Mouse (Mus musculus): ENCODE measurements around the gene Creb5.

Creb5 gene

GRCm38 (mm10) chr6:53287038-53287561, at the start of gene Creb5:
TSS of gene Creb5 (plus strand) at chr6:53287270.
- no peak for DNase-seq (ENCODE audit: extremely low read depth, low read depth)

GRCm38 (mm10) chr6:53259841-53260240, 27.2 kb upstream of the Creb5 start:
- no peak for DNase-seq (ENCODE audit: extremely low read depth, low read depth)

GRCm38 (mm10) chr6:53262401-53262800, 24.7 kb upstream of the Creb5 start:
- DNase-seq (ENCODE audit: extremely low read depth, low read depth), result no peak

- no peak for DNase-seq (ENCODE audit: extremely low read depth, low read depth)
Observed at GRCm38 (mm10) chr6:53267036-53267435, 20.0 kb upstream of the Creb5 start.

GRCm38 (mm10) chr6:53267732-53268505, 19.2 kb upstream of the Creb5 start:
- no peak for DNase-seq (ENCODE audit: extremely low read depth, low read depth)

GRCm38 (mm10) chr6:53271216-53271615, 15.9 kb upstream of the Creb5 start:
- DNase-seq (ENCODE audit: extremely low read depth, low read depth), result no peak

- DNase-seq (ENCODE audit: extremely low read depth, low read depth), result no peak
Observed at GRCm38 (mm10) chr6:53271636-53272035, 15.4 kb upstream of the Creb5 start.

- no peak for DNase-seq (ENCODE audit: extremely low read depth, low read depth)
Observed at GRCm38 (mm10) chr6:53286389-53287037, 557 bp upstream of the Creb5 start.

- DNase-seq (ENCODE audit: extremely low read depth, low read depth), result no peak
Observed at GRCm38 (mm10) chr6:53287562-53288381, 702 bp downstream of the Creb5 start.

GRCm38 (mm10) chr6:53288584-53289558, 1.8 kb downstream of the Creb5 start:
- no peak for DNase-seq (ENCODE audit: extremely low read depth, low read depth)

GRCm38 (mm10) chr6:53289659-53290058, 2.6 kb downstream of the Creb5 start:
- no peak for DNase-seq (ENCODE audit: extremely low read depth, low read depth)

GRCm38 (mm10) chr6:53290215-53290990, 3.3 kb downstream of the Creb5 start:
- DNase-seq (ENCODE audit: extremely low read depth, low read depth), result no peak

GRCm38 (mm10) chr6:53292931-53293330, 5.9 kb downstream of the Creb5 start:
- no peak for DNase-seq (ENCODE audit: extremely low read depth, low read depth)

GRCm38 (mm10) chr6:53297851-53298250, 10.8 kb downstream of the Creb5 start:
- DNase-seq (ENCODE audit: extremely low read depth, low read depth), result no peak

- DNase-seq (ENCODE audit: extremely low read depth, low read depth), result no peak
Observed at GRCm38 (mm10) chr6:53304201-53304600, 17.1 kb downstream of the Creb5 start.

- no peak for DNase-seq (ENCODE audit: extremely low read depth, low read depth)
Observed at GRCm38 (mm10) chr6:53306156-53306555, 19.1 kb downstream of the Creb5 start.

- no peak for DNase-seq (ENCODE audit: extremely low read depth, low read depth)
Observed at GRCm38 (mm10) chr6:53306710-53307109, 19.6 kb downstream of the Creb5 start.

- DNase-seq (ENCODE audit: extremely low read depth, low read depth), result no peak
Observed at GRCm38 (mm10) chr6:53308684-53309083, 21.6 kb downstream of the Creb5 start.

- DNase-seq (ENCODE audit: extremely low read depth, low read depth), result no peak
Observed at GRCm38 (mm10) chr6:53313604-53314003, 26.5 kb downstream of the Creb5 start.

GRCm38 (mm10) chr6:53314126-53314525, 27.1 kb downstream of the Creb5 start:
- DNase-seq (ENCODE audit: extremely low read depth, low read depth), result no peak
